Mouse (Mus musculus): ENCODE measurements around the gene Tesc. TPM values are rescaled to one million over a fixed set of nuclear protein-coding genes. Genes with fewer than 3 reads are reported as not detected.

The Tesc gene
- polyA plus RNA-seq, 1 experiment: 0.88 TPM

DNA sequence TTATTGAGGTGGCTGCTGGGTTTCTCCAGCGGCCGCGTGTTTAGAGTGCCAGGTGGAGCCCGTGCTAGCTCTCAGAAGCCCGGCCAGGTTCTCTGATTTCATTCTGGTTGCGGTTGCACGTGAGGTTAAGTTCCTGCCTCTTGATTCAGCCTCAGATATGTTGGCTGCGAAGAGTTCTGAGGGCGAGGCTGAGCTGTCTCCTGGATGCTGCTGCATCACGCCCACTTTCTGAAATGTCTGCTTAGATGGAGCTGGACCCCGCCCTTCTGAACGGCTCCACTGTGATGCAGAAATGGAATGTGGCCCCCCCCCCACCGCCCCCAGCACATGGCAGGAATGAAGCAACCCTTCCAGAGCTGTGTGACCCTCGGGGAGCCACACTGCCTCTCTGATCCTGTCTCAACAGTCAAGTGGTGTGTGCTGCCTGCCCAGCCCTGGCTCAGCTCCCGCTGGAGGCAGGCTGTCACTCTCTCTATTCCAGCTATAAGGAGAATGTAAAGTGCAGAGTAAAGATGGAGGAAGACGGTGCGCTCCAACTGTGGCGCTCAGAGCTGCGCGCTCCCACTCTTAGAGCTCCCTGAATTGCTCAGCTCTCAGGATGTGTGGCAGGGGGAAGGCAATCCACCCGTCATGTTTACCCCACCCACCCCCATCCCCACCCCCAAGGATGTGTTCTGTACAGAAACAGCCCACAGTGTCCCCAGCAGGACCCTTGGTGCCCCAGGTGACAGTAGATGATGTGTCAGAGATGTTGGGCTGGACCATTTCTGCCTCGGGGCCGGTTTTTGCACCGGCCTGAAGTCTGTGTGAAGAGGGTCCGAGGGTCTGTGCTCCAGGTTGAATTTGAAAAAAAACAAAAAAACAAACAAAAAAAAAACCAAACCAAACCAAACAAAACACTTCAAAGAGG lies 9.6 kb downstream of the Tesc start:
- no peaks in the 10 kb centered on the region for H3K4me1 ChIP-seq (ENCODE audit: control insufficient read depth, insufficient read depth, low read length)
- no peak overlapping the region for H3K4me3 ChIP-seq (ENCODE audit: insufficient read depth, low read length)
- H3K27ac ChIP-seq (ENCODE audit: insufficient read depth, low read length): no peak overlapping the region
- TF ChIP-seq CTCF (IDR thresholded peaks at IDR 0.05; ENCODE audit: borderline replicate concordance, insufficient read depth, low read length): no peak
- no peak for TF ChIP-seq POLR2A (IDR thresholded peaks at IDR 0.05; ENCODE audit: low read depth, low read length)

DNA sequence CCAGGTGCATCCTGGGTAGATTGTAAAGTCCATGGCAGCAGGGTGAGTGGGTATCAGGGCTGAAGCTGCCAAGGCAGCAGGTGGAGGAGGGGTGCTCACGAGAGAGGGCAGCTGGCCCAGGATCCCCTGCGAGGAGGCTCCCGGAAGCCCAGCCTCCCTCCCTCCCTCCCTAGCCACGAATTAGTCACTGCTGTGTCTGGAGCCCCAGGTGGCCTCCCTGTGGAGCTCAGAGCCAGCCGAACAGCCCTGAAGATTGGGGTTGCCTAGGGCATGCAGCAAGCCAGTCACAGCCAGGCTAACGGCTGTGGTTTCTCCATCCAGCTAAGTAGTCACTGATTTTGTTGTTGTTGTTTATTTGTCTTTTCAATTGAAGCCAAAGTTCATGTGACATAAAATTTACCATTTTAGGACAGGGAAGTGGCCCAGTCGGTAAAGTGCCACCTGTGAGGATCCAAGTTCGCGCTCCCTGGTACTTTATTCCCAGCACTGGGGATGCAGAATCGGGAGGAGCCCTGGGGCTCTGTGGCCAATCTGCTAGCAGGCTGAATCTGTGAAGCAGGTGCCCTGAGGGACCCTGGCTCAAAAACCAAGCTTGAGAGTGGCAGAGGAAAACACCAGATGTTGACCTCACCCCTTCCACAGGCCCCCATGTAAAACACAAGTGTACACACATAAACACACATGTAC lies 10.4 kb downstream of the Tesc start:
- H3K27ac ChIP-seq (ENCODE audit: insufficient read depth, low read length): 0 out of 2 replicates have a peak overlapping the region, but pooled peaks have one; percentile 11

GRCm38 (mm10) chr5:118039241-118039668 lies 11.7 kb downstream of the Tesc start:
- Histone ChIP-seq H3K27ac (ENCODE audit: insufficient read depth, low read length) (no peak overlapping the region), H3K4me1 (ENCODE audit: control insufficient read depth, insufficient read depth, low read length) (no peaks in the 10 kb centered on the region), H3K4me3 (ENCODE audit: insufficient read depth, low read length) (no peak overlapping the region)
- TF ChIP-seq POLR2A (IDR thresholded peaks at IDR 0.05; ENCODE audit: low read depth, low read length): no peak
- no peak for TF ChIP-seq CTCF (IDR thresholded peaks at IDR 0.05; ENCODE audit: borderline replicate concordance, insufficient read depth, low read length)

More for the DNA sequence above, 10.4 kb downstream of the Tesc start:
- no peak overlapping the region for H3K4me3 ChIP-seq (ENCODE audit: insufficient read depth, low read length)
- TF ChIP-seq POLR2A (IDR thresholded peaks at IDR 0.05; ENCODE audit: low read depth, low read length): no peak
- no peaks in the 10 kb centered on the region for H3K4me1 ChIP-seq (ENCODE audit: control insufficient read depth, insufficient read depth, low read length)

GRCm38 (mm10) chr5:118042599-118042998 lies 15.1 kb downstream of the Tesc start:
- H3K27ac ChIP-seq (ENCODE audit: insufficient read depth, low read length): no peak overlapping the region
- no peaks in the 10 kb centered on the region for H3K4me1 ChIP-seq (ENCODE audit: control insufficient read depth, insufficient read depth, low read length)
- no peak overlapping the region for H3K4me3 ChIP-seq (ENCODE audit: insufficient read depth, low read length)
- TF ChIP-seq POLR2A (IDR thresholded peaks at IDR 0.05; ENCODE audit: low read depth, low read length) (no peak), CTCF (IDR thresholded peaks at IDR 0.05; ENCODE audit: borderline replicate concordance, insufficient read depth, low read length) (no peak)

DNA sequence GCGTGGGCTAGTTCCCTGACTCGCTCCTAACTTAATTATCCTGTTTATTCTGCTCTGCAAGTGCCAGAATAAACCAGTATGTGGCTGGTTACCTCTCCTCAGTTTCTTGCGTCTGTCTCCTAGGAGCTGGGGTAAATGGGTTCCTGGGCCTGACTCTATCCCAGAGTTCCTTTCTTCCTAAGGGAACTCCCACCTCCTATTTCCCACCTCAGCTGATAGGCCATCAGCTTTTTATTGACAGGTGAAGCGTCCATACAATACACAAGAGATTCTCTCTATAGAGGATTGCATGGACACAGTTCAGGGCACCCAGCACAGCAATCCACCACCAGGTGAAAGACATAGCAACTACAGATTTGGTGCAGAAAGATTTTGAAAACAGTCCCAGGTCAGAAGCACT lies 16.2 kb downstream of the Tesc start:
- no peak for TF ChIP-seq CTCF (IDR thresholded peaks at IDR 0.05; ENCODE audit: borderline replicate concordance, insufficient read depth, low read length)
- no peak for TF ChIP-seq POLR2A (IDR thresholded peaks at IDR 0.05; ENCODE audit: low read depth, low read length)
- no peak overlapping the region for H3K27ac ChIP-seq (ENCODE audit: insufficient read depth, low read length)
- H3K4me1 ChIP-seq (ENCODE audit: control insufficient read depth, insufficient read depth, low read length): no peaks in the 10 kb centered on the region
- H3K4me3 ChIP-seq (ENCODE audit: insufficient read depth, low read length): no peak overlapping the region

DNA sequence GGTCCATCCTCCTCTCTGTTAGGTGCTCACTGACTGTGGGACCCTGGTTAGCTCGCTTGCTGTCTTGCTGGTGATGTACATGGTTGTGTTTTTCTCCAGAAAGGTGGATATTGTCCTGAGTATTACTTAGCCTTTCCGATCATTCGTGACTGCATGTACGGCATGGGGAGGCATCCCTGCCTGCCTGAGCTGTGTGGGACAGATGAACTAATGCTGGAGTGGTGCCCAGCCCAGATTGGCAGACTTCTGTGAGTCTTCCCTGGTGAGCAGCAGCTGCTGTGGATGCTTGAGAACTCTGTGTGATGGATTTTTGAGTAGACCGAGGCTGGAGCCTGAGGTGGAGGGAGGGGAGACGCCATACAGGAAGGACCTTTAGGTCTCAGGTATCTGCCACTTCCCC lies 17.4 kb downstream of the Tesc start:
- no peak overlapping the region for H3K4me3 ChIP-seq (ENCODE audit: insufficient read depth, low read length)
- no peaks in the 10 kb centered on the region for H3K4me1 ChIP-seq (ENCODE audit: control insufficient read depth, insufficient read depth, low read length)
- TF ChIP-seq CTCF (IDR thresholded peaks at IDR 0.05; ENCODE audit: borderline replicate concordance, insufficient read depth, low read length): no peak
- no peak for TF ChIP-seq POLR2A (IDR thresholded peaks at IDR 0.05; ENCODE audit: low read depth, low read length)
- no peak overlapping the region for H3K27ac ChIP-seq (ENCODE audit: insufficient read depth, low read length)

DNA sequence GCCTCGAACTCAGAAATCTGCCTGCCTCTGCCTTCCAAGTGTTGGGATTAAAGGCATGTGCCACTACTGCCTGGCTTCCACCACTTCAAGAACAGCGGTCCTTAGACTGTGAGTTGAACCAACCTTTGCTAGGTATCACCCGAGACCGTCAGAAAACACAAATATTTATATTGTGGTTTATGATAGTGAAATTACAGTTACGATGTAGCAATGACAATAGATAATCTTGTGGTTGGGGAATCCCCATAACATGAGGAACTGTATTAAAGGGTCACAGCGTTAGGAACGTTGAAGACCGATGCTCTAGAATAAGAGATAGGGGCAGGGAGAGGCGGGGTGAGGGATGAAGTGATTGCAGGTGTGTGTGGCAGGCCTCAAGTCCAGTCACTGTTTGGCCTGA lies 17.8 kb downstream of the Tesc start:
- TF ChIP-seq CTCF (IDR thresholded peaks at IDR 0.05; ENCODE audit: borderline replicate concordance, insufficient read depth, low read length) (no peak), POLR2A (IDR thresholded peaks at IDR 0.05; ENCODE audit: low read depth, low read length) (no peak)
- H3K4me3 ChIP-seq (ENCODE audit: insufficient read depth, low read length): no peak overlapping the region
- H3K4me1 ChIP-seq (ENCODE audit: control insufficient read depth, insufficient read depth, low read length): no peaks in the 10 kb centered on the region
- H3K27ac ChIP-seq (ENCODE audit: insufficient read depth, low read length): no peak overlapping the region

- TF ChIP-seq CTCF (IDR thresholded peaks at IDR 0.05; ENCODE audit: borderline replicate concordance, insufficient read depth, low read length) (no peak), POLR2A (IDR thresholded peaks at IDR 0.05; ENCODE audit: low read depth, low read length) (no peak)
- no peak overlapping the region for H3K27ac ChIP-seq (ENCODE audit: insufficient read depth, low read length)
- H3K4me3 ChIP-seq (ENCODE audit: insufficient read depth, low read length): no peak overlapping the region
- H3K4me1 ChIP-seq (ENCODE audit: control insufficient read depth, insufficient read depth, low read length): no peaks in the 10 kb centered on the region
Measured at GRCm38 (mm10) chr5:118047091-118047757, 19.7 kb downstream of the Tesc start.

DNA sequence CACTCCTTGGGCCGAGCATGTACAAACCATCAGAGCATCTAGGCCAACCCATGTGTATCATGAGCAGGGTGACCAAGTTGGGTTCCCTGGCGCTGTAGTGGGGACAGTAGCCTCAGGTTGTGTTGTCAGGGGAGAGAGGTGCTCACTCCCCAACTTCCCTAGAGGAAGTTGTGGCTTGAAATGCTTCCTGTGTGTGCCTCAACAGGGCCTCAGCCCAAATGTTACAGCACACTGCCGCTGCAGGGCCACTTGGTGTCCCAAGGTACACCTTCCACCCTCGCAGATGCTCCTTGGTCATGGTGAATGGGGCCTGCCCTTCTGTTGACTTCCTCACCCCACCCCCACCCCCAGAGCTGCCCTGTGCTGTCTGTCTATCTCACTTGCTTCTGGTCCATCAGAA lies 20.9 kb downstream of the Tesc start:
- TF ChIP-seq CTCF (IDR thresholded peaks at IDR 0.05; ENCODE audit: borderline replicate concordance, insufficient read depth, low read length) (no peak), POLR2A (IDR thresholded peaks at IDR 0.05; ENCODE audit: low read depth, low read length) (no peak)
- no peaks in the 10 kb centered on the region for H3K4me1 ChIP-seq (ENCODE audit: control insufficient read depth, insufficient read depth, low read length)
- H3K27ac ChIP-seq (ENCODE audit: insufficient read depth, low read length): no peak overlapping the region
- no peak overlapping the region for H3K4me3 ChIP-seq (ENCODE audit: insufficient read depth, low read length)
